Mouse (Mus musculus) intestine, embryonic 15.5 days (tissue): ENCODE results near the gene Ccdc74a. TPM values are rescaled to one million over a fixed set of nuclear protein-coding genes. Genes with fewer than 3 reads are reported as not detected.
"Not testable (repeated sequence)": the region's sequence is repeated elsewhere in the genome, so short reads cannot be mapped to it uniquely, and the experiment has no call there.

Experiments
- ATAC-seq: fragments of 200-750 bp; cut with Nextera tagmentation; 2 replicates; pipeline ENCODE4 v1.8.0; 2017; ENCODE audit warnings: moderate TSS enrichment, moderate library complexity
- H3K27ac ChIP-seq: fragments of 300-500 bp; sonication (generic); 2 replicates; pipeline ENCODE4 v1.5.1; 2015; ENCODE audit warnings: mild to moderate bottlenecking, inconsistent platforms
- H3K27me3 ChIP-seq: fragments of 300-500 bp; sonication (generic); replicated peaks from 2 replicates; pipeline ENCODE4 v1.6.1; 2015; ENCODE audit warnings: inconsistent platforms
- H3K36me3 ChIP-seq: fragments of 300-500 bp; sonication (generic); 2 replicates; pipeline ENCODE4 v1.6.1; 2015; ENCODE audit warnings: inconsistent platforms
- H3K4me1 ChIP-seq: fragments of 300-500 bp; sonication (generic); replicated peaks from 2 replicates; pipeline ENCODE4 v1.6.1; 2015; ENCODE audit warnings: inconsistent platforms
- H3K4me2 ChIP-seq: fragments of 300-500 bp; sonication (generic); replicated peaks from 2 replicates; pipeline ENCODE4 v1.6.1; 2015; ENCODE audit warnings: mild to moderate bottlenecking, inconsistent platforms
- H3K4me3 ChIP-seq: fragments of 300-500 bp; sonication (generic); replicated peaks from 2 replicates; pipeline ENCODE4 v1.5.1; 2015; ENCODE audit warnings: inconsistent platforms
- H3K9ac ChIP-seq: fragments of 300-500 bp; sonication (generic); 2 replicates; pipeline ENCODE4 v1.6.1; 2015; ENCODE audit warnings: inconsistent platforms
- H3K9me3 ChIP-seq: fragments of 300-500 bp; sonication (generic); 2 replicates; pipeline ENCODE4 v1.6.1; 2016; ENCODE audit warnings: inconsistent platforms
- WGBS: fragments of 180-500 bp; shearing (Covaris S2); methylation state at CpG from one replicate; pipeline ENCODE4 v1.1.7; 2015; 5-methylcytosine and 5-hydroxymethylcytosine counted together
- polyA plus RNA-seq: library from polyadenylated mRNA; unstranded; fragments of >200 nt; fragmentation: Nextera tagmentation; extraction: Ambion mirVana; gene quantifications from 2 replicates; pipeline ENCODE4 v1.2.1, GENCODE M21; 2015

The Ccdc74a gene
- polyA plus RNA-seq = 4.0 and 6.7 TPM in 2 replicates

DNA sequence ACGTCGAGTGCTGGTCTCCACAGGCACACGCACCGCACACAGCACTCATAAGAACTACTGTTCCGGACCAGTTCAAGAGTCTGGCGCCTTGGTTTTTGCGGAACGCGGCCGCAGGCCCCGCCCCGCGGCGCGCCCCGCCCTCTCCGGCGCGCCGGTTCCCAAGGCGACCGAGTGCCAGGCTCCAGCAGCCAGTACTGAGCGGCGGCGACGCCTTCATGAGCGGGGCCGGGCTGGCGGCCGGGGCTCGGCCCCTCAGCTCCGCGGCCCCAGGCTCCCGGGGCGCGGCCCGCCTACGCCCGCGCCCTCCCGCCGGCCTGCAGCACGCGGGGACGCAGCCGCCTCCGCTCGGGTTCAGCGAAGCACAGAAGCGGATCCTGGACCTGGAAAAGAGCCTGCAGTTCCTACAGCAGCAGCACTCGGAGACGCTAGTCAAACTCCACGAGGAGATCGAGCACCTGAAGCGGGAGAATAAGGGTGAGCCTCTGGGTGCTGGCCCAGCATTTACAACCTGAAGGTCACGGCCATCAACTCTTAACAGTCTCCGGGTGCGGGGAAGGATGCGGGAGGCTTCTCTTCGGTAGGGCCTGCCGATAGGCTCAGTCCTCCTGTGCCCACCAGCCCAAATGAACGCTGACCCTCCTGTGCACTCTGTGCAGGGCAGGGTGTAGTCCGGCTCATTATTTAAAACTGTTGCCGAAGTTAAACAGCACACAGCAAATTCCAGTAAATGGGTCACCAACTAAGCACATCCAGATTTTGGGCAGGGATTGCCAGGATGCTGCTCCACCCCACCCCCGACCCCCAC, at the start of gene Ccdc74a:
TSS of gene Ccdc74a (plus strand) at position 161 of the 805 bp plus-strand sequence.
- peak within 1 kb of the TSS; percentile 56 for H3K4me3 ChIP-seq
- H3K9ac ChIP-seq = peak within 1 kb of the TSS; percentile 58
- peaks cover 11% of the 10 kb centered on the region for H3K4me1 ChIP-seq
- no peaks in the 10 kb centered on the region for H3K27me3 ChIP-seq
- H3K4me2 ChIP-seq = peak within 1 kb of the TSS; percentile 97
- ATAC-seq = peak; percentile 98
- peak within 1 kb of the TSS; percentile 48; the same call in 1 of the 2 replicates for H3K27ac ChIP-seq
- 2% methylated on average over 48 of the region's 65 CpGs for WGBS
- H3K9me3 ChIP-seq = no peaks in the 10 kb centered on the region
- H3K36me3 ChIP-seq = peaks cover 22% of the 10 kb centered on the region

DNA sequence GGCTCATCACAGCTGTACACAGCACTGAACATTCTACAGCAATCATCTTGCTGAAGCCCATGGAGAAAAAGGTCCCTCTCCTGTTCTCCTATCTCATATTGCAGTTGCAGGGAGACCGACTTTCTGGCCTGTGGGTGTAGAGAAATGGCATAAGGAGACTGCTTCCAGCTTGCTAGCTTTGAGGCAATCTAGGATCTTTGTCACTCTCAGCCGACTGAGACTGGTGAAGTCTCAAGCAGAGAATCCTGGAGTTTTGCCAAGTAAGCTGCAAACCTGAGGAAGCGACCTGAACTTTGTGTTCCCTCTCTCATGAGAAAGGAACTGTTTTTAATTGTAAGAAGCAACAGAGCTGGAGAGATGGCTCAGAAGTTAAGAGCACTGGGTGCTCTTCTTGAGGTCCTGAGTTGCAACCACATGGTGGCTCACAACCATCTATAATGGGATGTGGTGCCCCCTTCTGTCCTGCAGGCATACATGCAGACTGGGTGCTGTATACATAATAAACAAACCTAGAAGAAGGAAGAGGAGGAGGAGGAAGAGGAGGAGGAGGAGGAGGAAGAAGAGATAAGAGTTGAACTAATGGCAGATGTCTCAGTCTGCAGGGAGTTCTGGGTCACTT, 45.2 kb upstream of the Ccdc74a start:
- H3K9me3 ChIP-seq = no peaks in the 10 kb centered on the region
- H3K27ac ChIP-seq = no peak overlapping the region
- no peak overlapping the region for H3K9ac ChIP-seq
- no peak overlapping the region for H3K4me2 ChIP-seq
- H3K4me3 ChIP-seq = no peak overlapping the region
- 54% methylated on average over 3 of the region's 3 CpGs for WGBS
- no peaks in the 10 kb centered on the region for H3K36me3 ChIP-seq
- H3K4me1 ChIP-seq = no peaks in the 10 kb centered on the region
- ATAC-seq = no peak
- H3K27me3 ChIP-seq = no peaks in the 10 kb centered on the region

DNA sequence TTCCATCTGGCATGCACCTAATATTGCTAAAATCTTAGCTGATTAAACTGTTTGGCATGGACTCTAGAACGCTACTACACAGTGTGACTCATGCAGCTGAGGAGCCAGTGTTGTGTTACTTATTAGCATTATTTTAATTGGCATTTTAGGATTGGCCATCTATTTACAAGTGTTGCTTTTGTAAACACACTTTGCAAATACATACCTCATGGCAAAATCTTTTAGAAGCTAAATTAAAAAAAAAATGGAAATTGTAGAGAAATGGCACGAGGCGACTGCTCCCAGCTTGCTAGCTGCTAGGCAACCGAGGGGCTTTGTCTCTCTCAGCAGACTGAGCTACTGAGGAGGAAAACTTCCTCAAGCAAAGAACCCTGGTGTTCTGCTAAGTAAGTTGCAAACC, 41.3 kb upstream of the Ccdc74a start:
- Histone ChIP-seq H3K4me2 (no peak overlapping the region), H3K4me1 (no peaks in the 10 kb centered on the region), H3K9ac (no peak overlapping the region), H3K9me3 (no peaks in the 10 kb centered on the region), H3K27me3 (no peaks in the 10 kb centered on the region), H3K36me3 (no peaks in the 10 kb centered on the region), H3K27ac (no peak overlapping the region), H3K4me3 (no peak overlapping the region)
- 69% methylated on average over 4 of the region's 4 CpGs for WGBS
- no peak for ATAC-seq

DNA sequence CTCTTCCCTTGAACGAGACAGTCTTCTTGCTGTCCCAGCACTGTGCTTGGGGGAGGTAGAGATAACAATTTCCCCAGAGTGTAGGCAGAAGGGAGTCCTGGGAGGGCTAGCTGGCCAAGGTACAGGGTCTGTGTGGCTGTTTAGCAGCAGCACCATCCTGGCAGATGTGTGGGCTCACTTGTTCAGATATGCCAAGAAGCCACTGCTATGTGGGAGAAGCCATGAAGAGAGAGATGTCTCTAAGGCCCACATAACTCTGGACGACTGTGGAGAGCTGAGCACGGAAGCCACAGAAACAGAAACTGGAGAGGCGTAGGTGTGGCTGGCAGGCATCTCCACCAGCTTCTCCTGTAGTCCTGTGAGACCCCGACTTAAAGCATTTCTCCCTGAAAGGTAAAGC, 40.6 kb upstream of the Ccdc74a start:
- Histone ChIP-seq H3K27me3 (no peaks in the 10 kb centered on the region), H3K27ac (no peak overlapping the region), H3K9ac (no peak overlapping the region), H3K4me2 (no peak overlapping the region), H3K36me3 (no peaks in the 10 kb centered on the region), H3K4me1 (no peaks in the 10 kb centered on the region), H3K9me3 (no peaks in the 10 kb centered on the region), H3K4me3 (no peak overlapping the region)
- 79% methylated on average over 5 of the region's 5 CpGs for WGBS
- no peak for ATAC-seq

DNA sequence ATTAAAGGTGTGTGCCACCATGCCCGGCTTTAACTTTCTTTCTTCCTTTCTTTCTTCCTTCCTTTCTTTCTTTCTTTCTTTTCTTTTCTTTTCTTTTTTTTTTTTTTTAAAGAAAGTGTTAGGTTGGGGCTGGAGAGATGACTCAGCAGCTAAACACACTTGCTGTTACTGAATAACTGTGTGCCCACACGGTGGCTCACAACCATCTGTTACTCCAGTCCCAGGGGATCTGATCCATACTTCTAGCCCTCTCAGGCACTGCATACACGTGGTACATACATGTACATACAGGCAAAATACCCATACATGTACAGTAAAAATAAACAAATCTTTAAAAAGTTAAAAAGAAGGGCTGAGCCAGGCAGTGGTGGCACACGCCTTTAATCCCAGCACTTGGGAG, 34.9 kb upstream of the Ccdc74a start:
- Histone ChIP-seq H3K36me3 (no peaks in the 10 kb centered on the region), H3K9ac (no peak overlapping the region), H3K9me3 (no peaks in the 10 kb centered on the region), H3K27ac (no peak overlapping the region), H3K4me3 (no peak overlapping the region), H3K4me1 (no peaks in the 10 kb centered on the region), H3K27me3 (no peaks in the 10 kb centered on the region), H3K4me2 (no peak overlapping the region)
- 67% methylated on average over 4 of the region's 4 CpGs for WGBS
- no peak for ATAC-seq

DNA sequence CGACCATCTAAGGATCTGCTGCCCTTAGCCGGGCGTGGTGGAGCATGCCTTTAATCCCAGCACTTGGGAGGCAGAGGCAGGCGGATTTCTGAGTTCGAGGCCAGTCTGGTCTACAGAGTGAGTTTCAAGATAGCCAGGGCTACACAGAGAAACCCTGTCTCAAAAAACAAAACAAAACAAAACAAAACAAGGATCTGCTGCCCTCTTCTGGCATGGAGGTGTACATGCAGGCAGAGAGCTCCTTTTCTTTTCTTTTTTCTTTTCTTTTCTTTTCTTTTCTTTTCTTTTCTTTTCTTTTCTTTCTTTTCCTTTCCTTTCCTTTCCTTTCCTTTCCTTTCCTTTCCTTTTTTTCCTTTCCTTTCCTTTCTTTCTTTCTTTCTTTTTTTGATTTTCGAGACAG, 31.5 kb upstream of the Ccdc74a start:
- not testable (repeated sequence) for H3K27ac ChIP-seq, H3K9ac ChIP-seq, H3K4me1 ChIP-seq, H3K4me2 ChIP-seq, H3K4me3 ChIP-seq, H3K36me3 ChIP-seq, H3K27me3 ChIP-seq, ATAC-seq, H3K9me3 ChIP-seq
- WGBS = 88% methylated on average over 6 of the region's 6 CpGs

DNA sequence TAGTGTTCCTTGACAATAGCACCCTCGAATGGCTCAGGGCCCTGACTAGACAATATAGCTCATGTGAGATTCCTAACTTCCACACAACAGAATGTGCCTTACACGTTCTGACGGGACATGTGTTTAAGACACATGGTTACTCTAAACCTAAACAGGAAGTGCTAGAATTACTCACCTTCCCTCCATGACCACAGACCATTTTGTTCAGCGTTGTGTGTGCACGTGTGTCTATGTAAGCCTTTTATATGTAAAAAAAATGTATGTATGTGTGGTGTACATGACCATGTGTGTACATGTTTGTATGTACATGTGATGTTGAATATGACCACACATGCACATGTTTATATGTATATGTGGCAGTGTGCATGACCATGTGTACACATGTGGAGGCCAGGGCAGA, 30.1 kb upstream of the Ccdc74a start:
- Histone ChIP-seq H3K4me3 (no peak overlapping the region), H3K4me2 (no peak overlapping the region), H3K36me3 (no peaks in the 10 kb centered on the region), H3K27ac (no peak overlapping the region), H3K9me3 (no peaks in the 10 kb centered on the region), H3K4me1 (peaks cover 14% of the 10 kb centered on the region), H3K27me3 (no peaks in the 10 kb centered on the region), H3K9ac (no peak overlapping the region)
- no peak for ATAC-seq
- 69% methylated on average over 5 of the region's 5 CpGs for WGBS

DNA sequence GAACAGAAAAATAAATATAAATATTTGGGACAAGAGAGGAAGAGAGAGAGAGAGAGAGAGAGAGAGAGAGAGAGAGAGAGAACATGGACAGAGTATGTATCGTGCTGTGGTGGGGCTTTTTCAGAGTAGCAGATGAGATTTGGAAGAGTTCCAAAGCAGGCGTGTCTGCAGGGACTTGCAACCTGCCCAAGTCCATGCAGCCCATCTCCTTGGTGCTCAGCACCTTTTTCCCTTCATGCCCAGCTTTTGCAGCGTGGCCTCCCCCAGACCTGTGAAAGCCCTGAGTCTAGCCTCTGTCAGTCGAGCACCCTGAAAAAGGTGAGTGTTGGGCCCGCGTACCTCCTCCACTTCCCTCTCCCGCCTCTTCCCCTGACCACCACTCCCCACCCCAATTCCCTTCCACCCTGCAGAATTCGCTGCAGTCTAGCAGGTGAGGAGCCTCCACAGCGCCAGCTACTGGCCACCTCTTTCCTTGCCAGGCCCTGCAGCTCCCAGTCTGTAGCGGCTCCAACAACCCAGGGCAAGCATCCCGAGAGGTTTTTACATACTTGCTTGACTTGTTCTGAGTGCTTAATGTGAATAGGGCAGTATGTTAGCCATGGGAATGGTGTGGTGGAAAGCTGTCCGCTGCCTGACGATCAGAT, 28.2 kb upstream of the Ccdc74a start:
- WGBS = 15% methylated on average over 13 of the region's 13 CpGs
- no peaks in the 10 kb centered on the region for H3K36me3 ChIP-seq
- H3K27ac ChIP-seq = no peak overlapping the region
- no peak overlapping the region for H3K9ac ChIP-seq
- H3K9me3 ChIP-seq = no peaks in the 10 kb centered on the region
- ATAC-seq = peak; percentile 65
- H3K4me3 ChIP-seq = 0 out of 2 replicates have a peak overlapping the region, but pooled peaks have one; percentile 1
- peaks cover 14% of the 10 kb centered on the region for H3K4me1 ChIP-seq
- H3K4me2 ChIP-seq = peak overlapping the region; percentile 30; the same call in 1 of the 2 replicates
- no peaks in the 10 kb centered on the region for H3K27me3 ChIP-seq

DNA sequence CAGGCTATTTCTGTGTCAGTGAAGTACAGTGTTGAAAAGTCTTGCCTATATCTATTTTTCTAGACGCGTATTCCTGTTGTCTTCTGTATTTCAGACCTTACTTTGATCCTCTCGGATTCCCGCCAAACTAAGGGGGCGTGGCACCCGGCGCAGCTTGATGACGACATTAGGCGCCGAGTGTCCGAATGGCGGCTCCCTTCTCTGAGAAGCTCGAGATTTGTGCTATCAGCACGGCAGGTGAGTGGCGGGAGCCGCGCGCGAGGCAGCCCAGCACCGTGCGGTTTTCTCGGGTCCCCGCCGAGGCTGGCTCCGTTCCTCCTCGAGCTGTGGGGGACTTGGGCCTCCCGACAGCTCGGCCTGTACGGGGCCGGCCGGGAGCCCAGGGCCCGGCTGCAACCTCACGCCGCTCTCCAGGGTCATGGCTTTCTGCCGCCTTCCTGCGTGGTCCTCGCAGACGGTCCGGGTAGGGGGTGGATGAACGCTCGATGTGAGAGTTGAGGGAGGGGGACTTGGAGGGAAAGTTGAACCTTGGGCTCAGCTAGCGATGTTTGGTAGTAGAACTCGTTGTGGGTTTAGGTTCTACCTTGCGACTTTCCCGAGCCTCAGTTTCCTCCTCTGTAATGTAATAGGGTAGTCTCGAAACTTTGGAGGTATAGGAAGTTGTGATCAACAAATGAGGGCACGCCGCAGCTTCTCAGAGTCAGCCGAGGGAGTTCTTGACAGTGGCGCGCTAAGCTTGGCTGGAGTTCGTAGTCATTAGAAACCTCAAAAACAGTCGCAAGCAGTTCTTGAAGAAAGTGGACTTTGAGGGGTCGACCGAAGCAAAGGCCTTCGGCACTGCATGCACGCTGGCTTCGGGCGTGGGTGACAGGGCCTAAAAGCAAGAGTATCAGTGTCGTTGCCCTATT, 26.8 kb upstream of the Ccdc74a start, which contains the start of gene Smpd4:
TSS of gene Smpd4 (plus strand) at position 157 of the 908 bp plus-strand sequence.
- no peaks in the 10 kb centered on the region for H3K27me3 ChIP-seq
- ATAC-seq = peak; percentile 82
- no peaks in the 10 kb centered on the region for H3K9me3 ChIP-seq
- H3K36me3 ChIP-seq = no peaks in the 10 kb centered on the region
- H3K9ac ChIP-seq = peak within 1 kb of the TSS; percentile 92
- peak within 1 kb of the TSS; percentile 97 for H3K4me3 ChIP-seq
- H3K4me2 ChIP-seq = peak within 1 kb of the TSS; percentile 64
- peaks cover 14% of the 10 kb centered on the region for H3K4me1 ChIP-seq
- WGBS = 2% methylated on average over 60 of the region's 60 CpGs
- peak within 1 kb of the TSS; percentile 23; the same call in 1 of the 2 replicates for H3K27ac ChIP-seq

DNA sequence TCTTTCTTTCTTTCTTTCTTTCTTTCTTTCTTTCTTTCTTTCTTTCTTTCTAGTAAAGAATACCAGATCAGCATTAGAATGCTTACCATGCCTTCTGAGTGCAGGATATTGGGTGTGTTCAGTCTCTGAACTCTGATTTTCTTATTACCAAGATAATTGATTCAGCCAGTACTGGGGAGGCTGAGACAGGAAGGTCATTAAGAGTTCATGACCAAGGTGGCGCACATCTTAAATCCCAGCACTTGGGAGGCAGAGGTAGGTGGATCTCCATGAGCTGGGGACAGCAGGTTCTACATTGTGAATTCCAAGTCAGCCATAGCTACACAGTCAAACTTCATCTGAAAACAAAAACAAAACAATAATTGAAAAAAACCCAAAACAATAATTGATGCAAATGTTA, 24.3 kb upstream of the Ccdc74a start:
- no peaks in the 10 kb centered on the region for H3K9me3 ChIP-seq
- H3K27me3 ChIP-seq = no peaks in the 10 kb centered on the region
- 86% methylated on average over 1 of the region's 1 CpGs for WGBS
- no peak for ATAC-seq
- H3K4me3 ChIP-seq = no peak overlapping the region
- no peak overlapping the region for H3K9ac ChIP-seq
- H3K4me1 ChIP-seq = peaks cover 14% of the 10 kb centered on the region
- H3K27ac ChIP-seq = no peak overlapping the region
- peaks cover 16% of the 10 kb centered on the region for H3K36me3 ChIP-seq
- H3K4me2 ChIP-seq = no peak overlapping the region

DNA sequence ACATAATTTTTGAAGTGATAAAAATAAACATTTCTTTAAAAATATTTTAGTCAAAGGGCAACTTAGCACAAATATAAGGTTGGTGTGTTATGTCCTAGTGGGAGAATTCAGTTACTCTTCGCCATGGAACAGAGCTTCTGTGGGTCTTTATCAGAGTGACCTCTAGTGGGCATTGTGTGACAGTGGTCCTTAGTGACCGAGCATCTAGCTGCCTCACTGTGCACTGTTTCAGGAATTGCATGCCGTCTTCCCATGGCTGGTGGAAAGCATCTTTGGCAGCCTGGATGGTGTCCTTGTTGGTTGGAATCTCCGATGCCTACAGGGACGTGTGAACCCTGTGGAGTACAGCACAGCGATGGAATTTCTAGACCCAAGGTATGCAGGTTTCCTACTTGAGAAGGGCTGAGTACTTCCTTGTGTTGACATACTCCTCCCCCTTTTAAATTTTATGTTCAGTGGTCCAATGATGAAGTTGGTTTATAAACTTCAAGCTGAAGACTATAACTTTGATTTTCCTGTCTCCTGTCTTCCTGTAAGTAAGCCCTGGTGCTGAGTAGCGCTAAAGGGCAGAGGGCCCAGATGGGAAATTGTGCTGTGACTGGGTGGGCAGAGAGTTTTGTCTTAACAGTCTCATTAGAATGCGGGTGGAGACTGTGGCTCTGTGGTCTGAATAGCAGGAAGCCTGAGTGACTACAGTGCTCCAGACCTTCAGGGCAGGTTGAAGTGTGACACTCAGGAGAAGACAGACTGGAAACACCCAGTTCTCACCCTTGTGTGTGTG, 20.6 kb upstream of the Ccdc74a start:
- Histone ChIP-seq H3K4me1 (0 out of 2 replicates have a peak, but pooled peaks cover under 1% of the 10 kb centered on the region), H3K9ac (no peak overlapping the region), H3K36me3 (peaks cover 37% of the 10 kb centered on the region), H3K4me3 (no peak overlapping the region), H3K9me3 (no peaks in the 10 kb centered on the region), H3K4me2 (no peak overlapping the region), H3K27ac (no peak overlapping the region), H3K27me3 (no peaks in the 10 kb centered on the region)
- ATAC-seq = peak; percentile 62; the same call in 1 of the 2 replicates
- WGBS = 65% methylated on average over 8 of the region's 8 CpGs
